Mouse (Mus musculus) layer of hippocampus, adult 9-10 months (tissue): Measurements from ENCODE around the gene Arid3a.
A peak's percentile ranks its signal among the peaks of the same experiment; 100 is the strongest.

ENCODE experiments used
- DNase-seq: peaks from one replicate; pipeline ENCODE4 v3.0.0; 2022; ENCODE audit warnings: low spot score

Gene Arid3a

GRCm38 (mm10) chr10:79995636-79996035 lies 68.8 kb downstream of the Arid3a start:
- DNase-seq = no peak

GRCm38 (mm10) chr10:79996272-79997033 lies 69.6 kb downstream of the Arid3a start, which contains the start of gene Abca7:
Abca7 (plus strand) TSS chr10:79996494.
- DNase-seq = peak; percentile 87

GRCm38 (mm10) chr10:79997034-79997760 lies 70.4 kb downstream of the Arid3a start:
- no peak for DNase-seq

- DNase-seq = no peak
Observed at GRCm38 (mm10) chr10:79997819-79998218, 71.0 kb downstream of the Arid3a start.

- no peak for DNase-seq
Observed at GRCm38 (mm10) chr10:80001945-80002344, 75.1 kb downstream of the Arid3a start.

- DNase-seq = no peak
Observed at GRCm38 (mm10) chr10:80002829-80003228, 76.0 kb downstream of the Arid3a start.

DNA sequence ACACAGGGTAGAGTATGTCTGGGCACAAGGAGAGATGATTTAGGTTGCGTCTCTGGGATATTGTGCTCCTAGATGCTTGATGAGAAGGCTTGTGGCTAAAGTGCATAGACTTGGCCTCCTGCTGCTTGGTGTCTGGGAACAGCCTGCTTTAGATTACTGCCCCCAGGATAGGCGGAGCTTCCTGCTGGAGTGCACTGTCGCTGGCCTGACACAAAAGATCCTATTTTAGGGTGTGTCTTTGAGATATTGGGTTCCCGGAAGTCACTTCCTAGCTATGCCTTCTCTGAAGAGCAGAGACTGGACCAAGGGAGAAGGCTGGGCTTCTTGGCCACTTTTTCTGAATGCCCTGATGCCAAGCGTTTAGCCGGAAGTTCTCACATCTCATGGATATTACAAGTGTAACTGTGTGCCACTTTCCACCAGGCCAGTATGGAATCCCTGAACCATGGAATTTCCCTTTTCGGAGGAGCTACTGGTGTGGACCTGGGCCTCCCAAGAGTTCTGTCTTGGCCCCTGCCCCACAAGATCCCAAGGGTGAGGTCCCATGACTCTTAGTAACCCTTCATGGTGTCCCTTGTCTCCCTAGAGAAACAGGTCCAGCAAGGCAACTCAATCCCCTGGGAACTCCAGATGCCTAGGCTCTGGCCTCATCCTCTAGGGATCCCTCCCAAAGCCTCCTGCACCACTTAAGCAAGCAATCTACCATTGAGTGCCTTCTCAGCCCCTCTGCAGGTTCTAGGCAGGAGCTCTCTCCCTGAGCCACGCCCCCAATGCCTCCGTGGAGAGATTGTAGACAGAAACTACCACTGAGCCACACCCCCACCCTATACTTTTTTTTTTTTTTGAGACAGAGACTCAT lies 76.8 kb downstream of the Arid3a start:
- no peak for DNase-seq

DNA sequence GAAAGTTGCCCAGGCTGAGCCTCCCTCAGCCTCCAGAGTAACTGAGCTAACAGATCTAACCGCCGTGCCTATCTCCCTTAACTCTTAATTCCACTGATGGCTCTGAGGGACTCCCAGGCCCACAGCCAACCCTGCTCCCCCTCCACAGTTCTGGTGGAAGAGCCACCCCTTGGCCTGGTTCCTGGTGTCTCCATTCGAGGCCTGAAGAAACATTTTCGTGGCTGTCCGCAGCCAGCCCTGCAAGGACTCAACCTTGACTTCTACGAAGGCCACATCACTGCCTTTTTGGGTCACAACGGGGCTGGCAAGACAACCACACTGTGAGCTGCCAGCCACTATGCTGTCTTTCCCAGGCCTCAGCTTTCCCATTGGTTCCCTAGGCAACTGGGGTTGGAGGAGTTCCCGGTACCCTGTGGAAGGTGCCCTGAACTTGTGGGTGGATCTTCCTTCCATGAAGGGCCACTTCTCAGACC lies 77.4 kb downstream of the Arid3a start:
- DNase-seq = no peak
